Mouse (Mus musculus) CH12.LX (cell line): ENCODE results near the gene Spa17.

Experiments used
- CTCF ChIP-seq, 2 experiments: IDR thresholded peaks in 1 of 2; conservative IDR thresholded peaks in 1 of 2; 2 replicates each; pipeline ENCODE4 v1.5.1; 2011 to 2012; ENCODE audit warnings: low read depth in 2 of 2, low read length in 2 of 2, improper control_type of control experiment in 1 of 2, inconsistent platforms in 1 of 2, mild to moderate bottlenecking in 1 of 2, moderate library complexity in 1 of 2
- EP300 ChIP-seq: IDR thresholded peaks from 2 replicates; pipeline ENCODE4 v1.6.1; 2011; ENCODE audit warnings: low read length, improper control_type of control experiment
- MYC ChIP-seq: IDR thresholded peaks from 2 replicates; pipeline ENCODE4 v1.6.1; 2011; ENCODE audit warnings: low read depth, mild to moderate bottlenecking, improper control_type of control experiment, low read length
- POLR2A ChIP-seq: IDR thresholded peaks from 2 replicates; pipeline ENCODE4 v1.6.1; 2011; ENCODE audit warnings: low read depth, mild to moderate bottlenecking, improper control_type of control experiment, low read length

DNA sequence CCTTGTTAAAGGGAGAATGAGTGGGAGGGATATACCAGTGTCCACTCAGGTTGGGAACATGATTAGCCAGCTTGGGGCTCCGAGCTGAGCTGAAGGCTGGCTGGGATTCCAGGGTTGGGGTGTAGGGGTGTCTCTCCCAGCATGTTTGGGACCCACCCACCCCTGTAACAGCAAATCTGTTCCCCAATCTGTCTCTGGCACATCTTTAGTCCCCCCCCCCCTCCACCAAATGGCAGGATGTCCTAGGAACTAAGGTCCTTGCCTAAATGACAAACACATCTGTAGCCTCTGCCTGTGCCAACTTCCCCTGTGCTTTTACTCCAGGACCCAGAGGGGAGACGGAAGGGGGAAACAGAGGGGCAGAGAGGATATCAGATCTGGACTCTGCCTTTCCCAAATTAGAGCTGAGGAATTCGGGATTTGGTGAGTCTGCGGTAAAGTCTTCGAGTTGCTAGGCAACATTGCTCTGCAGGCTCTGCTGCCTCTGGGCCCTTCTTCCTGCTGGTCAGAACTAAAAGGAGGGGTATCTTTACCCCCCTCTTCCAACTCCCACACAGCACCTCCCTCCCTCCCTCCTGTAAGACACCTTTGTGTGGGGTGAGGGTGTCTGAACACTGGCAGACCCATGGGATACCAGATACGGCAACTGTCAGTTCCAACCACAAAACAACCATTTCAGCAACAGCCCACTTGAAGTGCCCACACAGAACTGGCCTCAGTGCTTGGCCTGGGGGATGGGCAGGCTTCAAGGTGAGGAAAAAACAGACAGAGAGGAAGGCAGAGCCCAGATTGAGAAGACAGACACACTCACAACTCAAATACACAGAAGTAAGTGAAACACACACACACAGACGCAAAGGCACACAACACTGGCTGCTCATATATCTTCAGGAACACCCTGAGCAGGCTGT, 58.4 kb downstream of the Spa17 start, which contains the start of gene Siae:
- TF ChIP-seq MYC, result no peak
- TF ChIP-seq CTCF (conservative IDR thresholded peaks at IDR 0.05 in 1 of 2, IDR thresholded peaks at IDR 0.05 in 1 of 2; ENCODE audit: low read depth in 2 of 2, low read length in 2 of 2), result no peak
- TF ChIP-seq EP300, result no peak
- TF ChIP-seq POLR2A, result no peak
